Mouse (Mus musculus): ENCODE results near the gene Olfr810. TPM values are rescaled to one million over a fixed set of nuclear protein-coding genes. Genes with fewer than 3 reads are reported as not detected.

The Olfr810 gene
- polyA plus RNA-seq (2017; shearing (Covaris generic)), result not detected

DNA sequence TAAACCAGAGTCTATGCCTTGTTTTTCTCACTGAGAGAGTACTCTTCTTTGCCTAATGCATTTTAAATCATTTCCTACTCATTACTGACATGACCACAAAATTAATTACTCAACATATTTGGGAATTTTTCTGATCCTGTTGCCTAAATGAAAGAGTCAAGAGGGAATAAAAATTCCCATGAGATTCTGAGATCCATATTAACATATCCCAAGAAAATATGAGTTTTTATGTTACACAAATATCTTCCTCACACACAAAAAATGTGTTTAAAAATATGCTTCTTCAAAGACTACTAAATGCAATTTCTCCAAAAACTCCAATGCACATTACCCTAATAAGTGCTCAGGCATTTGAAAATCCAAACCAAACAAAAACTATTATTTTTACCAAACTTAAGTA is at the start of gene Olfr810:
Gene Olfr810, minus strand, starts transcription at position 101 of the 400 bp plus-strand sequence.

DNA sequence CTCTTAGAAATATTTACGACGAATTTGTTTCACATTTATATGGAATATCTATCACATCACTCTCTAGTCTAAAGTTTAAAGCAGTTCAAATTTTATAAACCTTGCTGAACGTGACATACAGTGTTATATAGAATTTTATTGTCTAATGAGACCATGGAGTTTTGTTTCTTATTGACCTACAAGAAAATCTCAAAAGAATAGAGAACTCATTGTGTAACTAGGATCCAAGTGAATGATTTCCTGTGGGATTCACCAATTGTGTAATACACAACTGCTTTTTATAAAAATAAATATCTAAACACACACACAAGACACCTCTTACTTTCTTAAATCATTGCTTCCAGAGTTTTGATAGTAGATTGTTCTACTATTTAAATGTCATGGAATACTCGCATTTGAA is 9.6 kb upstream of the Olfr810 start, which contains the start of gene Olfr811:
Gene Olfr811, minus strand, starts transcription at position 101 of the 400 bp plus-strand sequence.

GRCm38 (mm10) chr10:129774338-129774737 is 20.4 kb downstream of the Olfr810 start, which contains the start of gene Olfr809:
TSS of gene Olfr809 (plus strand) at chr10:129774638.

GRCm38 (mm10) chr10:129765182-129765581 is 29.5 kb downstream of the Olfr810 start, which contains the start of gene Olfr808:
TSS of gene Olfr808 (plus strand) at chr10:129765482.

GRCm38 (mm10) chr10:129757693-129758092 is 37.0 kb downstream of the Olfr810 start, which contains the start of gene Olfr807:
TSS of gene Olfr807 (minus strand) at chr10:129757793.

GRCm38 (mm10) chr10:129741821-129742220 is 52.9 kb downstream of the Olfr810 start, which contains the start of gene Olfr806:
TSS of gene Olfr806 (minus strand) at chr10:129741921.

Other genes with a start within 250 kb of the Olfr810 start
- not detected for gene Olfr794, start 227.3 kb downstream of the Olfr810 start, polyA plus RNA-seq (2017; shearing (Covaris generic))
- not detected for gene Olfr796, start 182.3 kb downstream of the Olfr810 start, polyA plus RNA-seq (2017; shearing (Covaris generic))
- 0.16 TPM for gene Olfr798, start 167.0 kb downstream of the Olfr810 start, polyA plus RNA-seq (2017; shearing (Covaris generic))
- gene Olfr799, start 157.4 kb downstream of the Olfr810 start, polyA plus RNA-seq (2017; shearing (Covaris generic)), result not detected
- not detected for gene Olfr800, start 137.2 kb downstream of the Olfr810 start, polyA plus RNA-seq (2017; shearing (Covaris generic))
- gene Olfr801, start 121.1 kb downstream of the Olfr810 start, polyA plus RNA-seq (2017; shearing (Covaris generic)), result not detected
- not detected for gene Olfr802, start 106.7 kb downstream of the Olfr810 start, polyA plus RNA-seq (2017; shearing (Covaris generic))
- gene Olfr803, start 100.6 kb downstream of the Olfr810 start, polyA plus RNA-seq (2017; shearing (Covaris generic)), result not detected
- gene Olfr804, start 91.7 kb downstream of the Olfr810 start, polyA plus RNA-seq (2017; shearing (Covaris generic)), result not detected
- not detected for gene Olfr805, start 65.5 kb downstream of the Olfr810 start, polyA plus RNA-seq (2017; shearing (Covaris generic))
- gene Olfr806, start 53.0 kb downstream of the Olfr810 start, polyA plus RNA-seq (2017; shearing (Covaris generic)), result not detected
- gene Olfr807, start 37.1 kb downstream of the Olfr810 start, polyA plus RNA-seq (2017; shearing (Covaris generic)), result not detected
- not detected for gene Olfr808, start 29.4 kb downstream of the Olfr810 start, polyA plus RNA-seq (2017; shearing (Covaris generic))
- not detected for gene Olfr809, start 20.3 kb downstream of the Olfr810 start, polyA plus RNA-seq (2017; shearing (Covaris generic))
- not detected for gene Olfr811, start 9.5 kb upstream of the Olfr810 start, polyA plus RNA-seq (2017; shearing (Covaris generic))
- gene Olfr812, start 51.2 kb upstream of the Olfr810 start, polyA plus RNA-seq (2017; shearing (Covaris generic)), result 0.56 TPM
- gene Olfr813, start 60.5 kb upstream of the Olfr810 start, polyA plus RNA-seq (2017; shearing (Covaris generic)), result not detected
- gene Olfr814, start 84.9 kb upstream of the Olfr810 start, polyA plus RNA-seq (2017; shearing (Covaris generic)), result 0.09 TPM
- not detected for gene Olfr815, start 111.0 kb upstream of the Olfr810 start, polyA plus RNA-seq (2017; shearing (Covaris generic))
- 0.34 TPM for gene Olfr816, start 120.7 kb upstream of the Olfr810 start, polyA plus RNA-seq (2017; shearing (Covaris generic))
- gene Olfr818, start 154.2 kb upstream of the Olfr810 start, polyA plus RNA-seq (2017; shearing (Covaris generic)), result not detected
- not detected for gene Olfr819, start 172.3 kb upstream of the Olfr810 start, polyA plus RNA-seq (2017; shearing (Covaris generic))
- gene Olfr247, start 181.2 kb upstream of the Olfr810 start, polyA plus RNA-seq (2017; shearing (Covaris generic)), result not detected
- 0.21 TPM for gene Gm10310, start 190.1 kb upstream of the Olfr810 start, polyA plus RNA-seq (2017; shearing (Covaris generic))
- not detected for gene Olfr820, start 217.7 kb upstream of the Olfr810 start, polyA plus RNA-seq (2017; shearing (Covaris generic))
- gene Olfr821, start 235.4 kb upstream of the Olfr810 start, polyA plus RNA-seq (2017; shearing (Covaris generic)), result not detected

Data from naive thymus-derived CD4-positive, alpha-beta T cell, adult 5 months (primary cell).